Mouse (Mus musculus): ENCODE measurements around the gene Them4. TPM values are rescaled to one million over a fixed set of nuclear protein-coding genes. Genes with fewer than 3 reads are reported as not detected.

The Them4 gene
- 1.8 to 2.0 TPM (median 1.9 TPM) in 4 replicates for total RNA-seq (2023)

DNA sequence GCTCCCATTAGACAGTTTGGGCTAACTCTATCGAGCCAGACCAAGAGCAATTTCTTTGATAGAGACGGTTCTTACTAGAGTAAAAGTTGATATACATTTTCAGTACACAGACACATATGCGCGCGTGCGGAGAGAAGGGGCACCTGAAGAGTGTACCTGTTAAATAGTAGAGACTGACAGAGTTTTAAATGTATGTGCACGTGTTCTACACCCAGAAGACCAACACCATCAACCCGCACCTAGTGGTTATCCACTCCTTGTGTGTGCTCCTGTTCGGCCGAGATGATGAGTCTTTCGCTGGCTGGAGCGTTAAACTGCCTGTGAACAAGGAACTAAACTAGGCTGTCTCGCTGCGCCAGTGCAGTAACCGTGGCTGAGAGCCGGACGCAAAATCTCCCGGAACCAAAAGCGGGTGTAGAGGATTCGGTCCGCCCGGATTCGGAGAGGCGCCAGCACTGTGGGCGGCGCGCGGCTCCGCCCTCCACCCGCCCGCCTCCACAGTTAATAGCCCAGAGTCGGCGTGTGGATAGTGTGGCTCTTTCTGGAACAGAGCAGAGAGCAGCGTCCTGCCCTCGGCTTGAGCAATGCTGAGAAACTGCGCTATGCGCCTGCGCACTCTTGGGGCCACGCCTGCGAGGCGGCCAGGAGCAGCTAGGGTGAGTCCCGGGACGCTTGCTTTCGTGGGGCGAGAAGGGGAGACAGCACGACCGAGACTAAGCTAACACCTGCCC is at the start of gene Them4:
Gene Them4 (plus strand): TSS at position 457 of the 731 bp plus-strand sequence.

DNA sequence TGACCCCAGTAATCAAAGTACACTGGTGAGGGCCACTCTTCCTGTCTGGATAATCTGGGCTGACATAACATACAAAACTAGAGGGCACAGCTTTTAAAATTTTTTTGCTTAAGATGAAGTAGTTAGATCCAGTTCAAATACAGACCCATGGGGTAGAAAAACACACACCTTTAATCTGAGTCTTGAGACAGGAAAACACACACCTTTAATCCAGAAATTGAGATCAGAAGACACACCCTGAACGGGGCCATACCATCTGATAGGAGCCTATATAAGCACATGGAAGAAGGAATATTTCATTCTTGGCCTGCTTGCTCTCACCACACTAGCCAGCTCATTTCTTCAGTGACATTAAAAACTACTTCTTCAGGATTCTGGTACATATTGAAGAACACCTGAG is 46.2 kb upstream of the Them4 start, which contains the start of gene Gm4778:
Gene Gm4778 (plus strand): TSS at position 301 of the 400 bp plus-strand sequence.

DNA sequence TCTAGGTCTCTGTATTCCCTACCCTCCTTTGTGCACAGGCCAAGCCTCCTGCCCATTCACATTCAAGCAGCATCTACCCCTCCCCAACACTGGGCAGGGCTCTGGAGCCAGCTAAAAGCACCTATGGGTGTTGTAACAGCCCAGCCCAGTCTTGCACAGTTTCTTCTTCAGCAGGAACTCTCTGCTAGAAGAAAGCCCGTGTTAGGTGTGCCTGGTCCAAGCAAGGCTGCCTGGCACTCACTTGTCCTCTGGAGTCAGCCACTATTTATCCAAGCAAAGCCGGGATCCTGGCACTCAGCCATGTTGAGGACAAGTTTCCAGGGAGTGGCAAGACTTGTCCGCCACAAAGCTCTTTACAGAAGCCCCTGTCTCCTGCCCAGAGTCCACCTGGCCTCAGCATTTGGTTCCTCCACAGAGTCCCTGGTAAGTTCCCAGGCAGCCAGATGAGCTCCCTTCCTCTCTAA is 32.1 kb downstream of the Them4 start, which contains the start of gene Them5:
Gene Them5 (plus strand): TSS at position 141 of the 464 bp plus-strand sequence.

DNA sequence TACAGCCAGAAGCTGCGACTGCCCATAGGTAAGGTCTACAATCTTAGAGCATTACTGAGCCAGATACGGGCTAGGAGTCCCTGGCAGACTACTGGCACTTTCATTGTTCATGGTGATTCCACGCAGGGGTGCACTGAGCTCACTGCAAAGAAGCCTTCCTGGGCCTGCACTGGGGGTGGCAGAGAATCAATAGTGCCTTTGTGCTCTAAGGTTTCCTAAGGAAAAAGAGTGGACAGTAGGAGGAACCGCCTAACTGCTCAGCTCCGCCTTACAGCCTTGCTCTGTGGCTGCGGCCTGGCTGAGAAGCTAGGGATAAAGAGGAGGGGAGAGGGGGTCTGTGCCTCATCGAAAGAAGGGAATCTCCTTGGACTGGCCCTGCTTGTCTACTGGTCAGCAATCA is 52.2 kb downstream of the Them4 start, which contains the start of gene C2cd4d:
Gene C2cd4d (plus strand): TSS at position 301 of the 400 bp plus-strand sequence.

DNA sequence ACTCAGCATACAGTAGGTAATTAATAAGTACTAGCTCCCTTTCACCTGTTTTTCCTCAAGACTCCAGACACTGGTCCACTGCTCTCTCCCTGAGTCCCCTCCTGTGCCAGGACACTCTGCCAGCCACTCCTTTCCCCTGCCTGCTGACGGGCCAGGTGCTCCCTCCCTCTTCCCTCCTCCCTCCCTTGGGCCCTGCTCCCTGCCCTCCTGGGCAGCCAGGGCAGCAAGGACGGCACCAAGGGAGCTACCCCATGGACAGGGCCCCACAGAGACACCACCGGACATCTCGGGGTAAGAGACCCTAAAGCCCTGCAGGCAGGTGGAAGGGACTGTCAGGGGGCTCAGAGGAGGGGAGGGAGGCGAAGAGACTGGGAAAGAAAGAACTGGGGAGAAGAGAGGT is 62.8 kb downstream of the Them4 start, which contains the start of gene Rorc:
Gene Rorc (plus strand): TSS at position 154 of the 400 bp plus-strand sequence.

Other genes with a start within 250 kb of the Them4 start
- not detected in 4 replicates for gene Gm10697, start 237.4 kb upstream of the Them4 start, total RNA-seq (2023)
- not detected in 4 replicates for gene Gm10696, start 131.9 kb upstream of the Them4 start, total RNA-seq (2023)
- gene Gm5286, start 113.4 kb upstream of the Them4 start, total RNA-seq (2023): not detected in 4 replicates
- not detected in 4 replicates for gene Gm4778, start 46.1 kb upstream of the Them4 start, total RNA-seq (2023)
- gene Them5, start 32.0 kb downstream of the Them4 start, total RNA-seq (2023): not detected in 4 replicates
- gene C2cd4d, start 52.3 kb downstream of the Them4 start, total RNA-seq (2023): not detected in 4 replicates
- gene Rorc, start 62.7 kb downstream of the Them4 start, total RNA-seq (2023): 0.25 TPM in 1 of 4 replicates, not detected in the others
- not detected in 4 replicates for gene Lingo4, start 88.4 kb downstream of the Them4 start, total RNA-seq (2023)
- gene Tdrkh, start 103.2 kb downstream of the Them4 start, total RNA-seq (2023): 1.1 to 2.9 TPM (median 2.0 TPM) in 4 replicates
- gene Mrpl9, start 133.2 kb downstream of the Them4 start, total RNA-seq (2023): 27.7 to 37.1 TPM (median 31.7 TPM) in 4 replicates
- not detected in 4 replicates for gene Oaz3, start 133.8 kb downstream of the Them4 start, total RNA-seq (2023)
- not detected in 4 replicates for gene Celf3, start 168.2 kb downstream of the Them4 start, total RNA-seq (2023)
- gene Riiad1, start 170.3 kb downstream of the Them4 start, total RNA-seq (2023): 1.4 to 1.7 TPM in 2 of 4 replicates, not detected in the others

Measured in B cell, adult 62 days (primary cell).